Mouse (Mus musculus): ENCODE data around the gene Nmt2.

GRCm38 (mm10) chr2:3266466-3266865 lies 17.5 kb upstream of the Nmt2 start:
- TF ChIP-seq CTCF (IDR thresholded peaks at IDR 0.05) = no peak
- TF ChIP-seq POLR2A (IDR thresholded peaks at IDR 0.05; ENCODE audit: insufficient read depth, low read depth, low read length) = no peak
- no peak for TF ChIP-seq EP300 (IDR thresholded peaks at IDR 0.05; ENCODE audit: insufficient read depth, low read depth, low read length)
